Mouse (Mus musculus) spleen, adult 10 weeks (tissue): ENCODE results near the gene Zfand5. TPM values are rescaled to one million over a fixed set of nuclear protein-coding genes. Genes with fewer than 3 reads are reported as not detected.

Source experiments
- polyA plus RNA-seq: library from polyadenylated mRNA; stranded (reverse); fragments of 350-450 nt; fragmentation: Illumina TruSeq; extraction: RNeasy Lipid Tissue Mini Kit (QIAGEN cat#74804); gene quantifications from one replicate; pipeline ENCODE4 v1.2.3, GENCODE M21; 2015; ENCODE audit warnings: low replicate concordance; ENCODE audit not compliant: insufficient read depth

The Zfand5 gene
- 144 TPM for polyA plus RNA-seq

DNA sequence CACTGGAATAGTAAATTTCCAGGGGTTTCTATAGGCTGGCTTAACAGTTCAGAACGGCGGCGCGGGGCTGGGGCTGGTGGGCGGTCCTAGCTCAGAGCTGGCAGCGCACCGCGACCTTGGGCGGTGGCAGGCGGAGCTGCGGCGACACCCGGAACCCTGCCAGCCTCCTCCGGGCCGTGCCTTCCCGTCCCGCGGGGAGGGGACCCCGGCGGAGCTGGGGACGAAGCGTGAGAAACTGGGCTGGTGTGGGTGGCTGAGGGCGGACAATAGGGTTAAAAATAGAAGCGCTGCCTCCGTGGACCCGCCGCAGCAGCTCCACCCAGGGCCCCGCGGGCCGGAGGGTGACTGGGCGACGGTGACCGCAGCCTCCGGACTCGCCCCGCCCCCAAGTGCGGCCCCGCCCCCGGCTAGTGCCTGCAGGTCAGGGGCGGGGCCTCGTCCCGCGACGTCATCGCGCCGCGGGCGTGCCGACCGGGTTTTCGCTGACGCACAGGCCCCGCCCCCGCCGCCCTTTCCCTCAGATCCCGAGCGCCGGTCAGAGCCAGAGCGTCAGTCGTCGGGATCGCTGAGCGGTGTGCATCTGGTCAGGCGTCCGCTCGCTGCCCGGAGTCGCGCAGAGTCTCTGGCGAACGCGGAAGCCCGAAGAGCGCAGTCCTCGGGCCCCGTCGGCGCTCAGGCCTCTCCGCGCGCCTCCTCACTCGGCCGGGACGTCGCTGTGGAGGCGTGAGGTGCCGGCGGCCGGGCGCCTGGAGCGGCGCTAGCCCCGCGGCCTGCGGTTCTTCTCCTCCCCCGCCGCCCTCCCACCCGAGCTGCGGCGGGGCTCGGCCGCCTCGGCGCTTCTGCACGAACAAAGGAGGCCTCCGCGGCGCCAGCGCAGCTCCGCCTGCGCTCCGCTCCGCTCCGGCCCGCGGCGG, at the start of gene Zfand5:
Gene Zfand5 (plus strand): TSS at position 538 of the 914 bp plus-strand sequence.

Other genes starting within 250 kb of the Zfand5 start
- gene Gda, start 201.2 kb downstream of the Zfand5 start, polyA plus RNA-seq, result 43.1 TPM